Mouse (Mus musculus) megakaryocyte-erythroid progenitor cell, adult 5 weeks (primary cell): ENCODE measurements around the gene Chrm1. TPM values are rescaled to one million over a fixed set of nuclear protein-coding genes. Genes with fewer than 3 reads are reported as not detected.

ENCODE experiments used
- polyA plus RNA-seq: library from polyadenylated mRNA; stranded (reverse); fragments of >175 nt; gene quantifications from 2 replicates; pipeline ENCODE4 v1.2.3, GENCODE M21; 2012

The Chrm1 gene
- polyA plus RNA-seq = 0.06 and 0.22 TPM in 2 replicates

GRCm38 (mm10) chr19:8663360-8663839, at the start of gene Chrm1:
Gene Chrm1, plus strand, starts transcription at chr19:8663789.

GRCm38 (mm10) chr19:8617904-8618303, 45.7 kb upstream of the Chrm1 start, which contains the start of gene Slc22a6:
Gene Slc22a6, plus strand, starts transcription at chr19:8618039.

GRCm38 (mm10) chr19:8722907-8723573, 59.5 kb downstream of the Chrm1 start, which contains the start of gene Slc3a2:
Gene Slc3a2, minus strand, starts transcription at chr19:8723369.

Other genes with a start within 250 kb of the Chrm1 start
- gene Slc22a8, start 72.5 kb upstream of the Chrm1 start, polyA plus RNA-seq = 0.02 TPM in 1 of 2 replicates, not detected in the other
- gene Slc22a6, start 45.8 kb upstream of the Chrm1 start, polyA plus RNA-seq = not detected in 2 replicates
- 116 and 163 TPM in 2 replicates for gene Slc3a2, start 59.6 kb downstream of the Chrm1 start, polyA plus RNA-seq
- gene Wdr74, start 72.0 kb downstream of the Chrm1 start, polyA plus RNA-seq = 37.5 and 45.6 TPM in 2 replicates
- gene 1700092M07Rik, start 76.9 kb downstream of the Chrm1 start, polyA plus RNA-seq = 1.1 and 2.8 TPM in 2 replicates
- 24.2 and 27.7 TPM in 2 replicates for gene Stx5a, start 77.6 kb downstream of the Chrm1 start, polyA plus RNA-seq
- 37.5 and 54.2 TPM in 2 replicates for gene Nxf1, start 93.3 kb downstream of the Chrm1 start, polyA plus RNA-seq
- gene Tmem223, start 107.2 kb downstream of the Chrm1 start, polyA plus RNA-seq = 51.0 and 63.4 TPM in 2 replicates
- 61.1 and 78.1 TPM in 2 replicates for gene Tmem179b, start 110.7 kb downstream of the Chrm1 start, polyA plus RNA-seq
- 35.3 and 40.4 TPM in 2 replicates for gene Taf6l, start 122.6 kb downstream of the Chrm1 start, polyA plus RNA-seq
- gene Polr2g, start 134.8 kb downstream of the Chrm1 start, polyA plus RNA-seq = 5.0 and 6.5 TPM in 2 replicates
- 0.30 and 0.85 TPM in 2 replicates for gene Zbtb3, start 138.8 kb downstream of the Chrm1 start, polyA plus RNA-seq
- gene Ttc9c, start 155.5 kb downstream of the Chrm1 start, polyA plus RNA-seq = 2.8 and 3.5 TPM in 2 replicates
- 136 and 204 TPM in 2 replicates for gene Hnrnpul2, start 156.2 kb downstream of the Chrm1 start, polyA plus RNA-seq
- 141 and 155 TPM in 2 replicates for gene AC129217.1, start 166.0 kb downstream of the Chrm1 start, polyA plus RNA-seq
- gene Bscl2, start 173.7 kb downstream of the Chrm1 start, polyA plus RNA-seq = 91.7 and 97.7 TPM in 2 replicates
- gene Gng3, start 175.4 kb downstream of the Chrm1 start, polyA plus RNA-seq = not detected in 2 replicates
- gene Lrrn4cl, start 187.0 kb downstream of the Chrm1 start, polyA plus RNA-seq = 0.07 and 0.34 TPM in 2 replicates
- gene Ubxn1, start 207.7 kb downstream of the Chrm1 start, polyA plus RNA-seq = 176 and 267 TPM in 2 replicates
- 60.4 and 63.7 TPM in 2 replicates for gene Uqcc3, start 217.1 kb downstream of the Chrm1 start, polyA plus RNA-seq
- 0.47 and 0.98 TPM in 2 replicates for gene Lbhd1, start 219.9 kb downstream of the Chrm1 start, polyA plus RNA-seq
- not detected in 2 replicates for gene Gm49403, start 220.1 kb downstream of the Chrm1 start, polyA plus RNA-seq
- gene 1810009A15Rik, start 225.1 kb downstream of the Chrm1 start, polyA plus RNA-seq = 68.5 and 78.3 TPM in 2 replicates
- gene Gm49416, start 225.1 kb downstream of the Chrm1 start, polyA plus RNA-seq = 10.1 and 13.2 TPM in 2 replicates
- 32.4 and 39.0 TPM in 2 replicates for gene Ints5, start 229.2 kb downstream of the Chrm1 start, polyA plus RNA-seq
- gene Ganab, start 234.3 kb downstream of the Chrm1 start, polyA plus RNA-seq = 52.6 and 60.1 TPM in 2 replicates